9 mouse cellular contexts compared by ENCODE assay signal in the genomic region with DNA sequence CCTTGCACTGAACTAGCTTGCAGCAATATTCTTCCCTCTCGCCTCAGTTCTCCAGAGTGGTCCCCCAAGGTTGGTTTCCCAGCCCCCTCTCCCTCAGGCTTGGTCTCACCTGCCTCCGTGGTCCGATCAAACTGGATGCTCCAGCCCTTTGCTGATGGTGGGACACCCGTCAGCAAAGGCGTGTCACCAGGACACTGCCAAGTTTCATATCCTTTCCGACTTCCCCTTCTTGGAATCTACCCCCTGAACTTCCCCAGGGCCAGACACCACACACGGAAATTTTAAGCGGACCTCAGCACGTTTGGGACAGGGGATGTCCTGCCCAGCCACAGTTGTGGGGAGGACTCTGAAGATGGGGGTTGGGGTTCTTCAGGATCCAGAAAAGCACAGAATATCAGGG. TPM values are rescaled to one million over a fixed set of nuclear protein-coding genes. Genes with fewer than 3 reads are reported as not detected.
DNase-seq lines count a peak whose midpoint lies in the region; ATAC-seq and TF ChIP-seq lines count a peak whose summit lies in the region.
"Had no signal": no experiment of that assay in that cellular context is flagged by ENCODE, and none has a peak within 500 bp of the region (broad histone marks: within the 10 kb centered on the region; RNA-seq: fewer than 3 reads in every experiment).

C1qa (minus strand) TSS at position 167 of the 400 bp plus-strand sequence.

- H3K9ac ChIP-seq in limb, embryonic 12.5 days (replicated peaks) = no peak within 1 kb of the TSS
- H3K9ac ChIP-seq in heart, embryonic 14.5 days (ENCODE audit: low read length) = no peak within 1 kb of the TSS

- peaks cover 71% of the 10 kb centered on the region for H3K27me3 ChIP-seq in limb, embryonic 12.5 days
- H3K27me3 ChIP-seq in limb, embryonic 10.5 days (ENCODE audit: low read depth, poor library complexity, severe bottlenecking) = peaks cover 72% of the 10 kb centered on the region
- peaks cover 60% of the 10 kb centered on the region for H3K27me3 ChIP-seq in heart, embryonic 14.5 days (ENCODE audit: control insufficient read depth, insufficient read depth, low read length)
- H3K27me3 ChIP-seq in small intestine, adult 2 months (ENCODE audit: control insufficient read depth, insufficient read depth, low read length) = no peaks in the 10 kb centered on the region

- TF ChIP-seq CTCF in brain, embryonic 14.5 days (IDR thresholded peaks at IDR 0.05; ENCODE audit: borderline replicate concordance, extremely low read depth, insufficient read depth, insufficient read length) = no peak
- TF ChIP-seq CTCF in small intestine, adult 2 months (IDR thresholded peaks at IDR 0.05; ENCODE audit: extremely low read depth, insufficient read length, insufficient replicate concordance, low read depth, low read length) = no peak

- peaks cover 7% of the 10 kb centered on the region for H3K4me1 ChIP-seq in limb, embryonic 12.5 days (replicated peaks)
- peaks cover 8% of the 10 kb centered on the region for H3K4me1 ChIP-seq in limb, embryonic 10.5 days
- H3K4me1 ChIP-seq in heart, embryonic 14.5 days (ENCODE audit: control insufficient read depth in 2 of 2, insufficient read depth in 2 of 2, low read length in 2 of 2) = no peaks in the 10 kb centered on the region
- no peaks in the 10 kb centered on the region for H3K4me1 ChIP-seq in small intestine, adult 2 months (ENCODE audit: control insufficient read depth, insufficient read depth, insufficient read length, low read length)

- H3K36me3 ChIP-seq in limb, embryonic 12.5 days = no peaks in the 10 kb centered on the region
- H3K36me3 ChIP-seq in limb, embryonic 10.5 days = no peaks in the 10 kb centered on the region
- H3K36me3 ChIP-seq in heart, embryonic 14.5 days (ENCODE audit: control insufficient read depth, insufficient read depth, low read length) = no peaks in the 10 kb centered on the region
- H3K36me3 ChIP-seq in small intestine, adult 2 months (ENCODE audit: control insufficient read depth, insufficient read depth, low read length) = no peaks in the 10 kb centered on the region

- TF ChIP-seq POLR2A in brain, embryonic 14.5 days (IDR thresholded peaks at IDR 0.05; ENCODE audit: borderline replicate concordance, extremely low read depth, insufficient read depth, insufficient read length, poor library complexity, severe bottlenecking) = no peak
- TF ChIP-seq POLR2A in small intestine, adult 2 months (IDR thresholded peaks at IDR 0.05; ENCODE audit: low read depth, low read length) = no peak

- no peaks in the 10 kb centered on the region for H3K9me3 ChIP-seq in limb, embryonic 12.5 days
- no peaks in the 10 kb centered on the region for H3K9me3 ChIP-seq in limb, embryonic 10.5 days (replicated peaks)
- no peaks in the 10 kb centered on the region for H3K9me3 ChIP-seq in heart, embryonic 14.5 days (ENCODE audit: control insufficient read depth, low read length)

- ATAC-seq in limb, embryonic 12.5 days (ENCODE audit: insufficient number of reproducible peaks, insufficient read depth, low FRiP score, low TSS enrichment, low read depth) = no peak
- no peak for ATAC-seq in heart, embryonic 14.5 days (ENCODE audit: insufficient number of reproducible peaks, insufficient read depth, low FRiP score, low read depth)
- ATAC-seq: Patski had no signal

- 78% methylated on average over 9 of the region's 9 CpGs for WGBS in limb, embryonic 12.5 days
- WGBS in limb, embryonic 10.5 days = 79% methylated on average over 9 of the region's 9 CpGs
- 70% methylated on average over 9 of the region's 9 CpGs for WGBS in heart, embryonic 14.5 days
- 67% methylated on average over 9 of the region's 9 CpGs for WGBS in small intestine, adult 2 months

- no peak within 1 kb of the TSS for H3K4me3 ChIP-seq in limb, embryonic 12.5 days (replicated peaks)
- H3K4me3 ChIP-seq in limb, embryonic 10.5 days = no peak within 1 kb of the TSS
- H3K4me3 ChIP-seq in heart, embryonic 14.5 days (ENCODE audit: control insufficient read depth in 1 of 2, insufficient read depth in 1 of 2, low read depth in 1 of 2, low read length in 2 of 2) = no peak within 1 kb of the TSS
- peak within 1 kb of the TSS; percentile 41 for H3K4me3 ChIP-seq in small intestine, adult 2 months (ENCODE audit: low read depth, low read length)

- DNase-seq in limb, embryonic 10.5 days (ENCODE audit: low spot score) = no peak
- DNase-seq in brain, embryonic 14.5 days (ENCODE audit: low read depth) = no peak
- no peak for DNase-seq in layer of hippocampus, postnatal 36 days
- no peak for DNase-seq in ovary, postnatal 36 days (ENCODE audit: low spot score)
- no peak for DNase-seq in cerebellum, adult 9-10 months

- no peak within 1 kb of the TSS for H3K27ac ChIP-seq in limb, embryonic 12.5 days
- no peak within 1 kb of the TSS for H3K27ac ChIP-seq in limb, embryonic 10.5 days
- no peak within 1 kb of the TSS for H3K27ac ChIP-seq in heart, embryonic 14.5 days (replicated peaks in 1 of 2; ENCODE audit: control insufficient read depth in 1 of 2, insufficient read depth in 1 of 2, low read depth in 2 of 2, low read length in 2 of 2)
- H3K27ac ChIP-seq in small intestine, adult 2 months (ENCODE audit: insufficient read depth, low read depth, low read length) = peak within 1 kb of the TSS; percentile 63

- no peak within 1 kb of the TSS for H3K4me2 ChIP-seq in limb, embryonic 12.5 days
- no peak within 1 kb of the TSS for H3K4me2 ChIP-seq in heart, embryonic 14.5 days (ENCODE audit: low read length)

RNA-seq across cellular contexts. Expression of gene C1qa, which starts in this region (rescaled TPM):
- polyA plus RNA-seq in limb, embryonic 12.5 days (2016; fragmentation: Nextera tagmentation; extraction: Ambion mirVana) = 11.4 and 11.9 TPM in 2 replicates
- polyA plus RNA-seq in limb, embryonic 10.5 days (2016; fragmentation: Nextera tagmentation; extraction: Ambion mirVana) = 2.4 and 3.8 TPM in 2 replicates
- 14.2 and 14.9 TPM in 2 replicates for polyA plus RNA-seq in brain, embryonic 14.5 days (2012; rRNA removed)
- 23.2 and 26.5 TPM in 2 replicates for polyA plus RNA-seq in heart, embryonic 14.5 days (2014; fragmentation: Nextera tagmentation; extraction: Ambion mirVana)
- 10 to 100 TPM; 48.9 to 50.7 TPM for total RNA-seq in layer of hippocampus, postnatal 36 days (2021)
- polyA plus RNA-seq in small intestine, adult 2 months (2012; rRNA removed) = 35.1 and 55.8 TPM in 2 replicates
- polyA plus RNA-seq: Patski had no signal
